Mouse (Mus musculus): ENCODE measurements around the gene Tcf7. TPM values are rescaled to one million over a fixed set of nuclear protein-coding genes. Genes with fewer than 3 reads are reported as not detected.
A peak's percentile ranks its signal among the peaks of the same experiment; 100 is the strongest.
"Not testable (repeated sequence)": the region's sequence is repeated elsewhere in the genome, so short reads cannot be mapped to it uniquely, and the experiment has no call there.

Tcf7 gene
- polyA plus RNA-seq, 1 experiment from 2014 or later, result 6.3 TPM

- H3K4me3 ChIP-seq, result no peak overlapping the region
- H3K4me1 ChIP-seq (replicated peaks), result peaks cover 15% of the 10 kb centered on the region
- no peak for ATAC-seq (ENCODE audit: insufficient number of reproducible peaks, low FRiP score)
- no peak overlapping the region for H3K9ac ChIP-seq
- H3K27me3 ChIP-seq (replicated peaks), result peaks cover 15% of the 10 kb centered on the region; the same call in 1 of the 2 replicates
- 54% methylated on average over 3 of the region's 3 CpGs for WGBS
- no peaks in the 10 kb centered on the region for H3K9me3 ChIP-seq (replicated peaks)
- H3K4me2 ChIP-seq, result no peak overlapping the region
- no peak overlapping the region for H3K27ac ChIP-seq (ENCODE audit: poor library complexity, severe bottlenecking)
- H3K36me3 ChIP-seq, result no peaks in the 10 kb centered on the region
These were observed 56.7 kb downstream of the Tcf7 start for GRCm38 (mm10) chr11:52225986-52226599.

GRCm38 (mm10) chr11:52223968-52224682, 58.7 kb downstream of the Tcf7 start:
- WGBS, result 11% methylated on average over 19 of the region's 19 CpGs

DNA sequence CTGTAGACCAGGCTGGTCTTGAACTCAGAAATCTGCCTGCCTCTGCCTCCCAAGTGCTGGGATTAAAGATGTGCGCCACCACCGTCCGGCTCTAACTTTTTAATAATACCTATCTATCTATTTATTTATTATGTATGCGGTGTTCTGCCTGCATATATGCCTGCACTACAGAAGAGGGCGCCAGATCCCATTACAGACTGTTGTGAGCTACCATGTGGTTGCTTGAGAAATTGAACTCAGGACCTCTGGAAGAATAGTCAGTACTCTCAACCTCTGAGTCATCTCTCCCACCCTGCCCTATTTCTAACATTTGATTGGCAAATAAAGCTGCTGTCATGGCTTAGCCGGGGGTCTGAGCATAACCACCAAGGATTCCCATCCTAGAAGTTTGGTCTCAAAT, 59.9 kb downstream of the Tcf7 start:
- Histone ChIP-seq H3K4me1 (replicated peaks) (peaks cover 10% of the 10 kb centered on the region), H3K4me3 (no peak overlapping the region), H3K36me3 (no peaks in the 10 kb centered on the region), H3K4me2 (no peak overlapping the region), H3K27ac (ENCODE audit: poor library complexity, severe bottlenecking) (no peak overlapping the region), H3K9ac (no peak overlapping the region), H3K9me3 (replicated peaks) (no peaks in the 10 kb centered on the region), H3K27me3 (replicated peaks) (peaks cover 15% of the 10 kb centered on the region; the same call in 1 of the 2 replicates)
- 71% methylated on average over 6 of the region's 6 CpGs for WGBS
- ATAC-seq (ENCODE audit: insufficient number of reproducible peaks, low FRiP score), result no peak

More at GRCm38 (mm10) chr11:52223968-52224682, 58.7 kb downstream of the Tcf7 start:
- ATAC-seq (ENCODE audit: insufficient number of reproducible peaks, low FRiP score), result no peak
- Histone ChIP-seq H3K36me3 (no peaks in the 10 kb centered on the region), H3K4me2 (peak overlapping the region; percentile 62), H3K9ac (no peak overlapping the region; the same call in 1 of the 2 replicates), H3K9me3 (replicated peaks) (no peaks in the 10 kb centered on the region), H3K27ac (ENCODE audit: poor library complexity, severe bottlenecking) (no peak overlapping the region), H3K4me3 (peak overlapping the region; percentile 16; the same call in 1 of the 2 replicates), H3K27me3 (replicated peaks) (peaks cover 15% of the 10 kb centered on the region; the same call in 1 of the 2 replicates), H3K4me1 (replicated peaks) (peaks cover 10% of the 10 kb centered on the region)

DNA sequence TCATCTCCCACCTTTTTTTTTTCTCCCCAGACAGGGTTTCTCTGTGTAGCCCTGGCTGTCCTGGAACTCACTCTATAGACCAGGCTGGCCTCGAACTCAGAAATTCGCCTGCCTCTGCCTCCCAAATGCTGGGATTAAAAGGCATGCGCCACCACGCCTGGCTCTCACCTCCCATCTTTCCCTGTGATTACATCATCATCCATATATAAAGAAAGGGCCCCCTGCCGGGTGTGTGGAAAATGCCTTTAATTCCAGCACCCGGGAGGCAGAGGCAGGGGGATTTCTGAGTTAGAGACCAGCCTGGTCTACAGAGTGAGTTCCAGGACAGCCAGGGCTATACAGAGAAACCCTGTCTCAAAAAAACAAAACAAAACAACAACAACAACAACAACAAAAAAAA, 60.9 kb downstream of the Tcf7 start:
- H3K4me3 ChIP-seq; H3K9ac ChIP-seq; H3K4me2 ChIP-seq; H3K9me3 ChIP-seq (replicated peaks); H3K27ac ChIP-seq (ENCODE audit: poor library complexity, severe bottlenecking); ATAC-seq (ENCODE audit: insufficient number of reproducible peaks, low FRiP score); H3K36me3 ChIP-seq: not testable (repeated sequence)
- 84% methylated on average over 6 of the region's 6 CpGs for WGBS
- peaks cover 15% of the 10 kb centered on the region; the same call in 1 of the 2 replicates for H3K27me3 ChIP-seq (replicated peaks)
- peaks cover 10% of the 10 kb centered on the region for H3K4me1 ChIP-seq (replicated peaks)

DNA sequence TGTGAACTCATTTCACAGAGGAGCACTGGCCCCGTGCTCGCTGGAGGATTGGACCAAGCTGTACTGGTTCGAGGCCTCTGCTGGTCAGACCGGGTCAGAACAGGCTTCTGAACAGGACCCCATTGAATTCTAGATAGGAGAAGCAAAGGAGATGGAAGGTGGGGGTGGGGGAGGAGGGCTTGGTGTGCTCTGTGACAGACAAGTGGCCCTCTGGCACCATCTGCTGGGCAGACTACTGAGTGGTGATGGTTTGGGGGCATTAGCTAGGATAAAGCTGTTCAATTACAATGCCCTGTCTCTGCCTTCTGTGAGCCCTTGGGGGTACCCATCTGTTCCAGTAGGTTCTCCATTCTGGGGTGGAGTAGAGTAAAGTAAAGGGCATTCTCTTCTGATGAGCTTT, 62.5 kb downstream of the Tcf7 start:
- Histone ChIP-seq H3K4me2 (peak overlapping the region; percentile 32), H3K9ac (no peak overlapping the region), H3K4me3 (no peak overlapping the region), H3K9me3 (replicated peaks) (no peaks in the 10 kb centered on the region), H3K36me3 (no peaks in the 10 kb centered on the region), H3K27me3 (replicated peaks) (peaks cover 15% of the 10 kb centered on the region; the same call in 1 of the 2 replicates), H3K27ac (ENCODE audit: poor library complexity, severe bottlenecking) (no peak overlapping the region), H3K4me1 (replicated peaks) (peaks cover 10% of the 10 kb centered on the region)
- 7% methylated on average over 4 of the region's 4 CpGs for WGBS
- ATAC-seq (ENCODE audit: insufficient number of reproducible peaks, low FRiP score), result no peak

- Histone ChIP-seq H3K27me3 (replicated peaks) (no peaks in the 10 kb centered on the region), H3K4me3 (no peak within 1 kb of the TSS), H3K36me3 (no peaks in the 10 kb centered on the region), H3K9ac (no peak within 1 kb of the TSS), H3K4me1 (replicated peaks) (no peaks in the 10 kb centered on the region), H3K4me2 (no peak within 1 kb of the TSS), H3K9me3 (replicated peaks) (no peaks in the 10 kb centered on the region), H3K27ac (ENCODE audit: poor library complexity, severe bottlenecking) (no peak within 1 kb of the TSS)
- ATAC-seq (ENCODE audit: insufficient number of reproducible peaks, low FRiP score), result no peak
These were observed 68.9 kb downstream of the Tcf7 start, which contains the start of gene Olfr1371 for GRCm38 (mm10) chr11:52213887-52214286. TSS of gene Olfr1371 (minus strand) at chr11:52213987.

Other genes starting within 250 kb of the Tcf7 start
- gene Ppp2ca, start 184.3 kb downstream of the Tcf7 start, polyA plus RNA-seq (2016; fragmentation: Nextera tagmentation; extraction: Ambion mirVana), result 80.9 and 82.0 TPM in 2 replicates
- gene Olfr1373, start 137.5 kb downstream of the Tcf7 start, polyA plus RNA-seq (2016; fragmentation: Nextera tagmentation; extraction: Ambion mirVana), result not detected in 2 replicates
- not detected in 2 replicates for gene Olfr1371, start 69.0 kb downstream of the Tcf7 start, polyA plus RNA-seq (2016; fragmentation: Nextera tagmentation; extraction: Ambion mirVana)
- 530 and 532 TPM in 2 replicates for gene Skp1a, start 51.0 kb downstream of the Tcf7 start, polyA plus RNA-seq (2016; fragmentation: Nextera tagmentation; extraction: Ambion mirVana)
- 423 and 426 TPM in 2 replicates for gene Vdac1, start 77.8 kb upstream of the Tcf7 start, polyA plus RNA-seq (2016; fragmentation: Nextera tagmentation; extraction: Ambion mirVana)
- 234 and 246 TPM in 2 replicates for gene 9530068E07Rik, start 113.4 kb upstream of the Tcf7 start, polyA plus RNA-seq (2016; fragmentation: Nextera tagmentation; extraction: Ambion mirVana)